Mouse (Mus musculus): ENCODE data around the gene Phlda1.

Gene Phlda1

DNA sequence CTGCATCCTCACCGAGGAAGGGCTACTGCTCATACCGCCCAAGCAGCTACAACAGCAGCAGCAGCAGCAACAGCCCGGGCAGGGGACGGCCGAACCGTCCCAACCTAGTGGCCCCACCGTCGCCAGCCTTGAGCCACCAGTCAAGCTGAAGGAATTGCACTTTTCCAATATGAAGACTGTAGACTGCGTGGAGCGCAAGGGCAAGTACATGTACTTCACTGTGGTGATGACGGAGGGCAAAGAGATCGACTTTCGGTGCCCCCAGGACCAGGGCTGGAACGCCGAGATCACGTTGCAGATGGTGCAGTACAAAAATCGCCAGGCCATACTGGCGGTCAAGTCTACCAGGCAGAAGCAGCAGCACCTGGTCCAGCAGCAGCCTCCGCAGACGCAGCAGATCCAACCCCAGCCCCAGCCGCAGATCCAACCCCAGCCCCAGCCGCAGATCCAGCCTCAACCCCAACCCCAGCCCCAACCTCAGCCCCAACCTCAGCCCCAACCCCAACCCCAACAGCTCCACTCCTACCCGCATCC is 907 bp downstream of the Phlda1 start:
- no peak for DNase-seq

- DNase-seq: peak; percentile 90
Measured at GRCm38 (mm10) chr10:111507460-111508211, 1.6 kb downstream of the Phlda1 start.

GRCm38 (mm10) chr10:111508324-111509080 is 2.4 kb downstream of the Phlda1 start:
- no peak for DNase-seq

- peak; percentile 38 for DNase-seq
Measured at GRCm38 (mm10) chr10:111509103-111509784, 3.2 kb downstream of the Phlda1 start.

- DNase-seq: no peak
Measured at GRCm38 (mm10) chr10:111509981-111510380, 3.9 kb downstream of the Phlda1 start.

GRCm38 (mm10) chr10:111510798-111511197 is 4.7 kb downstream of the Phlda1 start:
- DNase-seq: peak; percentile 44

GRCm38 (mm10) chr10:111512036-111512568 is 6.0 kb downstream of the Phlda1 start:
- no peak for DNase-seq

- DNase-seq: no peak
Measured at GRCm38 (mm10) chr10:111514282-111514885, 8.3 kb downstream of the Phlda1 start.

GRCm38 (mm10) chr10:111515071-111516010 is 9.3 kb downstream of the Phlda1 start:
- peak; percentile 30 for DNase-seq

- DNase-seq: peak; percentile 61
Measured at GRCm38 (mm10) chr10:111516172-111516588, 10.1 kb downstream of the Phlda1 start.

DNA sequence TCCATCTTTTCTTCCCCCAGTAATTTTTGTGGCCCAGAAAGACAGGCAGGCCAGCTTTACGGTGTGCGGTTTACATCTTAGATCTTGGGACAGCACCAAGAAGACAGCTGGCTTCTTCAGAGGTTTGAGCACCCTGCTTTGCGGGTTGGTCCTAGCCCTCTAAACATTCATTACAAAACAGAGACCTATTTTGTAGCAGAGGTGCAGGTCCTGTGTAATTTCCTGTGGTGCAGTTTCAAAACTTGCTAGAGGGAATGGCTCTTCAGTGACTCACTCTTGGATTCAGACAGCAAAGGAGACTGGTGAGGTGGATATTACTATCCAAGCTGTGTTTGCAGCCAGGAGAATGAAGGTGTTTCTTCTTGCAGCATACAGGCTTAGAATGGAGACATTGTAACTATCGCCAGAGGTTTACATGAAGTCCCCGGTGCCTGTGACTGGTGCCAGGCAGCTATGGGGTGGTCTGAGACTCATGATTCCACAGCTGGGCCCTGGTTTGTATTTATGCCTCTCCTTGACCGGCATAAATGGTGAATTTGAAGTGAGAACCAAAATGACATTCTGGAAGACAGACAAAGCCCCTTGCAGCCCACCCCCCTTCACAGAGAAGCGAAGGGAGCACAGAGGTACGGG is 10.8 kb downstream of the Phlda1 start:
- DNase-seq: peak; percentile 54

GRCm38 (mm10) chr10:111518350-111518749 is 12.3 kb downstream of the Phlda1 start:
- DNase-seq: no peak

DNA sequence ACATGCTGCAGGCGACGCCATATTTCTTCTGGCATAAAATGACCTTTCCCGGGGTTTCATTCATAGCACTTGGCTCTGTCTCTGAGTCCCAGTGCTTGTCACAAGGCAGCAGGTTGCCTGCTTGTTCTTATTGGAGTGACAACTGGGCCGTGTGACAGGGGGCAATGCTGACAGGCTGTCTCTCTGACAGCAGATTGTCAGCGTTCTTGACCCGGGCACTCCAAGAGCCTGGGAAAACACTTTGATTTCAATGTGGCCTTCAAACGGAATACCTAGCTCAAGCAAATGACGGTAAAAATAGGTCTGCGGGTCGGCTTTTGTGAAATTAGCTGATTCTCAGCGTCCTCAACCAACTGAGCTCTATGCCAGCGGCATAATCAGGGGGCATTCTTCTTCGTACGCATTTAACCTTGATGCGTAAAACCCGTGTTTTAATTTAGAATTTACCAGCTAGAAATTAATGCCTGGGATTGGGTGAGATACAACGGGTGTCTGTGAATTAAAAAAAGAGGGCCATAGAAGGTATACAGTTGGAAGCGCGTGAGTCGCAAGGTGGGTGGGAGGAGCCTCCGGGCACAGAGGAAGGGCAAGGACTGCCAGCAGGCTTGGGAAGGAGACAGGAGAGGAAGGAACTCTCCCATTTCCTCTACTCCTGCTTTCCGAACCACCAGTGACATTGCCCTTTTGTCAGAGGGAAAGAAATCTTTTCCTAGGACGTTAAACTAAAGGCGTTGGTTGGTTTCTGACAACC is 13.7 kb downstream of the Phlda1 start:
- DNase-seq: no peak

DNA sequence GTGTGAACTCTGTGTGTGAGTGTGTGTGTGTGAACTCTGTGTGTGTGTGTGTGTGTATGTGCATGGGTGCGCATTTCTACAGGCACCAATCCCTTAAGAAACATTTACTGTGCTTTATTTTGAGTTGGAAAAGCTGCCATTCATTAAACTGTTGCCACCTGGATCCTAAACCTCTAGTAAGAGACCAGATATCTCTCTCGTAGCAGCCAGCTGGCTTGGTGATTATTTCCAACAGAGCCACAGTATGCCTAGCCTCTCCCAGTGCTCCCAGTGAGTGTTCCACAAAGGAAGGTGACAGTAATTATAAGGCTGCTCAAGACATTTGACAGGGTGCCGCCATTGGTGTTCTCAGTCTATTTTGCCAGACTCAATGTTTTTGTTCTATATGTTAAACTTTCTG is 14.5 kb downstream of the Phlda1 start:
- no peak for DNase-seq

GRCm38 (mm10) chr10:111521636-111522035 is 15.6 kb downstream of the Phlda1 start:
- DNase-seq: no peak

- DNase-seq: no peak
Measured at GRCm38 (mm10) chr10:111522230-111522629, 16.1 kb downstream of the Phlda1 start.

- DNase-seq: no peak
Measured at GRCm38 (mm10) chr10:111523894-111524293, 17.8 kb downstream of the Phlda1 start.

DNA sequence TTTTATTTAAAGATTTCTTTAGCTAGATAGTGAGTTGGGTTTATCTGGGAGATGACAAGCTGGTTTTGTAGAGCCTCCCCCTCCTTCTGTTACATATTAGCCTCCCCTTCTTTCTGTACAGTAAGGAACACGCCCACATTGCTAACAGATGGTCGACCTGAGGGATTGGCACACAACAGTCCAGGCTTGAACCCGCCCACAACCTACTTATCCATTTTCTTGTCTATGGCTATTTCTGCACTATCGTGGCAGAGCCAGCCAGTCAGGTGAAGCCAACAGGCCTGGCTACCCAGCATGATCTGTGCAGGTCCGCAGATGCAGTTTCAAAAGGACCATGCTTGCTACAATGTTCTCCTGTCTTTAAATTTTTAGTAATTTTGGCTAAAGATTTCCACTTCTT is 21.0 kb downstream of the Phlda1 start:
- no peak for DNase-seq

GRCm38 (mm10) chr10:111527613-111528012 is 21.5 kb downstream of the Phlda1 start:
- DNase-seq: no peak

DNA sequence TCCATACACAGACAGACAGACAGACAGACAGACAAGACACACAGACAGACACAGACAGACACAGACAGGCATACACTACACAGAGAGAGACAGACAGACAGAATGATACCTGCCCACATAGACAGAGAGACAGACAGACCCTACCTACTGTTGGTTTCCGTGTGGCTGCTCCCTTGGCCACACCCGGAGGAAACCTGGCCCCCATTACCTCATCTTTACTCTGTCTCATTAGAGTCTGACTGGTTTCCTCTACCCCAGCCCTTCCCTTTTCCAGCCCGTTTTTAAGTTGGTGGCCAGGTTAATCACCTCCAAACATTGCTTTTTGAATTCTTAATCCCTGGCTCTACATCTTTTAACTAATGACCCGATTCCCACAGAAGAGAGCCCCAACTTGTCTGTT is 22.2 kb downstream of the Phlda1 start:
- no peak for DNase-seq

All from thymus, postnatal 14 days (tissue).